Mouse (Mus musculus): Measurements from ENCODE around the gene Prr23a2. TPM values are rescaled to one million over a fixed set of nuclear protein-coding genes. Genes with fewer than 3 reads are reported as not detected.

Prr23a2 gene
- polyA plus RNA-seq, 1 experiment from 2014 or later: not detected

- ATAC-seq (ENCODE audit: low read depth): no peak
- Histone ChIP-seq H3K36me3 (no peaks in the 10 kb centered on the region), H3K4me3 (replicated peaks) (no peak within 1 kb of the TSS), H3K27me3 (peaks cover 6% of the 10 kb centered on the region; the same call in 1 of the 2 replicates), H3K9me3 (replicated peaks) (peaks cover 4% of the 10 kb centered on the region; the same call in 1 of the 2 replicates), H3K9ac (no peak within 1 kb of the TSS), H3K4me2 (no peak within 1 kb of the TSS), H3K4me1 (replicated peaks) (no peaks in the 10 kb centered on the region), H3K27ac (no peak within 1 kb of the TSS)
- WGBS (ENCODE audit: insufficient replicate concordance): 47% methylated on average over 22 of the region's 22 CpGs
- DNase-seq: no peak
Measured at GRCm38 (mm10) chr9:98842117-98842516, 14.2 kb upstream of the Prr23a2 start, which contains the start of gene Prr23a1. TSS of gene Prr23a1 (plus strand) at chr9:98842503.

- Histone ChIP-seq H3K9me3 (replicated peaks) (no peaks in the 10 kb centered on the region), H3K4me2 (no peak overlapping the region), H3K27ac (no peak overlapping the region), H3K9ac (no peak overlapping the region), H3K4me1 (replicated peaks) (no peaks in the 10 kb centered on the region), H3K4me3 (replicated peaks) (no peak overlapping the region), H3K27me3 (peaks cover 8% of the 10 kb centered on the region; the same call in 1 of the 2 replicates), H3K36me3 (no peaks in the 10 kb centered on the region)
- DNase-seq: no peak
- WGBS (ENCODE audit: insufficient replicate concordance): 43% methylated on average over 3 of the region's 3 CpGs
- ATAC-seq (ENCODE audit: low read depth): no peak
Measured at GRCm38 (mm10) chr9:98863463-98863862, 7.2 kb downstream of the Prr23a2 start.

GRCm38 (mm10) chr9:98864571-98864970 is 8.3 kb downstream of the Prr23a2 start, which contains the start of gene Prr23a3:
TSS of gene Prr23a3 (plus strand) at chr9:98864767.
- Histone ChIP-seq H3K4me2 (no peak within 1 kb of the TSS), H3K36me3 (no peaks in the 10 kb centered on the region), H3K9me3 (replicated peaks) (no peaks in the 10 kb centered on the region), H3K27ac (no peak within 1 kb of the TSS), H3K4me3 (replicated peaks) (no peak within 1 kb of the TSS), H3K9ac (no peak within 1 kb of the TSS), H3K27me3 (peaks cover 8% of the 10 kb centered on the region; the same call in 1 of the 2 replicates), H3K4me1 (replicated peaks) (no peaks in the 10 kb centered on the region)
- no peak for ATAC-seq (ENCODE audit: low read depth)
- WGBS (ENCODE audit: insufficient replicate concordance): 38% methylated on average over 22 of the region's 22 CpGs
- no peak for DNase-seq

- no peaks in the 10 kb centered on the region for H3K27me3 ChIP-seq
- 47% methylated on average over 1 of the region's 1 CpGs for WGBS (ENCODE audit: insufficient replicate concordance)
Measured at GRCm38 (mm10) chr9:98901486-98901885, 45.2 kb downstream of the Prr23a2 start.

GRCm38 (mm10) chr9:98902819-98903218 is 46.5 kb downstream of the Prr23a2 start, which contains the start of gene 7420426K07Rik:
TSS of gene 7420426K07Rik (plus strand) at chr9:98903119.
- ATAC-seq (ENCODE audit: low read depth) (no peak), DNase-seq (no peak)

More at GRCm38 (mm10) chr9:98901486-98901885, 45.2 kb downstream of the Prr23a2 start:
- H3K27ac ChIP-seq: no peak overlapping the region
- H3K36me3 ChIP-seq: no peaks in the 10 kb centered on the region
- no peak overlapping the region for H3K4me2 ChIP-seq
- H3K9ac ChIP-seq: no peak overlapping the region
- no peaks in the 10 kb centered on the region for H3K4me1 ChIP-seq (replicated peaks)
- ATAC-seq (ENCODE audit: low read depth) (no peak), DNase-seq (no peak)
- peaks cover 3% of the 10 kb centered on the region for H3K9me3 ChIP-seq (replicated peaks)
- no peak overlapping the region for H3K4me3 ChIP-seq (replicated peaks)

More at GRCm38 (mm10) chr9:98902819-98903218, 46.5 kb downstream of the Prr23a2 start, which contains the start of gene 7420426K07Rik:
- Histone ChIP-seq H3K9me3 (replicated peaks) (no peaks in the 10 kb centered on the region), H3K4me1 (replicated peaks) (no peaks in the 10 kb centered on the region), H3K4me3 (replicated peaks) (no peak within 1 kb of the TSS), H3K36me3 (no peaks in the 10 kb centered on the region), H3K4me2 (no peak within 1 kb of the TSS), H3K9ac (no peak within 1 kb of the TSS), H3K27me3 (no peaks in the 10 kb centered on the region), H3K27ac (no peak within 1 kb of the TSS)
- 63% methylated on average over 2 of the region's 2 CpGs for WGBS (ENCODE audit: insufficient replicate concordance)

Other genes with a start within 250 kb of the Prr23a2 start
- gene Prr23a1, start 14.0 kb upstream of the Prr23a2 start, polyA plus RNA-seq (2015; fragmentation: Nextera tagmentation; extraction: Ambion mirVana): not detected in 2 replicates
- gene Prr23a3, start 8.3 kb downstream of the Prr23a2 start, polyA plus RNA-seq (2015; fragmentation: Nextera tagmentation; extraction: Ambion mirVana): not detected in 2 replicates
- gene 7420426K07Rik, start 46.6 kb downstream of the Prr23a2 start, polyA plus RNA-seq (2015; fragmentation: Nextera tagmentation; extraction: Ambion mirVana): not detected in 2 replicates
- not detected in 2 replicates for gene Foxl2, start 98.8 kb downstream of the Prr23a2 start, polyA plus RNA-seq (2015; fragmentation: Nextera tagmentation; extraction: Ambion mirVana)
- 16.4 and 20.5 TPM in 2 replicates for gene Faim, start 129.9 kb downstream of the Prr23a2 start, polyA plus RNA-seq (2015; fragmentation: Nextera tagmentation; extraction: Ambion mirVana)
- not detected in 2 replicates for gene Gm1123, start 179.2 kb downstream of the Prr23a2 start, polyA plus RNA-seq (2015; fragmentation: Nextera tagmentation; extraction: Ambion mirVana)

All from liver, embryonic 13.5 days (tissue).